Mouse (Mus musculus): ENCODE results near the gene Srrm4.
A peak's percentile ranks its signal among the peaks of the same experiment; 100 is the strongest.

Gene Srrm4

DNA sequence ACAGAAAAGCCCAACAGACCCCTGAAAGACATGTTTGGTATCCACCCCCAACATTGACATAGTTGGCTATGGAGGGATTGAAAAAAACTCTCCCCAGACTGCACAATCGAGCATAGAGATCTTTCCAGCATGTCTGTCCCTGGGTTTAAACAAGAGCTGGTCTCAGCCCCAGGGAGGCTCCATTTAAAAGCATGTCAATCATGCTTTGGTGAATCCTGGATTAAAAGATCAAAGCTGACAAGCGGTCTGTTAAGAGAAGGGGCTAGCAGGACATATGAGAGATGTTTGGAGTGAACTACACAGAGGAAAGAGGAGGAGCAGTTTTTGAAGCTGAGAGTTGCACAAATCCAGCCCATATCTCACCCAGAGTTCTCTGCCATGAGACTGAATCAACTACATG, 38.5 kb downstream of the Srrm4 start:
- DNase-seq (ENCODE audit: low spot score), result peak; percentile 31

DNA sequence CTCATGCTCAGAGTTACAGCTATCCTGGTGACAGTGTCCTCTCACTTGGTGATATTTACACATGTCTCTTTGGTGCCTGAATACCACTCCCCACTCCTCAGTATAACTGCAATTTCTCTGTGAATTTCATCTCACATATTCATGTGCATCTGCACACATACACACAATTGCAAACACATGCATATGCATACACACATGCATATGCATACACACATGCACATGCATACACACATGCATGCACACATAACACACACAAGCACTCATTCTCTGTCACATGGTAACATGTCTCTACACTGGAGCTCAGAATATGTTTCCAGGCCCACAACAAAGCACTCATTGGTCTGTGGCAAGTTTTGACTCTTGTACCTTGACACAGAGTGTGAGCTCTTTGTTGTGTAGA, 39.0 kb downstream of the Srrm4 start:
- no peak for DNase-seq (ENCODE audit: low spot score)

DNA sequence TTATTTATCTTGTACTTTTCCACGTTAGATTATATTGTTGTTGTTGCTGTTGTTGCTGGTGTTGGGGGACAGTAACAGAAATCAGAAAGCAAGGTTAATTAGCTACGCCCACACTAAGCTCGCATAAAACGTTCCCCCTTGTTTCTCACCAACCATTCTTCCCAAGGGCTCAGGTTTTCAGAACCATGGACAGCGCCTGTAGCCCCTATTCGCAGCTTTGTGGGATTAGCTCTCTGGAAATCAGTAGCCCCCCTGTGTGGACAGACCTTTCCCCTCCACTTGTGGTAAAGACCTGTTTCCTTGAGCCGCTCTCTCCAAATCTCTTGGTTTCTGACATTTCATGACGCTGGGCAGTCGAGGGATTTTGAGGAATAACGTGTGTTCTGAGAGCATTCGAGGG, 45.9 kb downstream of the Srrm4 start:
- peak; percentile 64 for DNase-seq (ENCODE audit: low spot score)

DNA sequence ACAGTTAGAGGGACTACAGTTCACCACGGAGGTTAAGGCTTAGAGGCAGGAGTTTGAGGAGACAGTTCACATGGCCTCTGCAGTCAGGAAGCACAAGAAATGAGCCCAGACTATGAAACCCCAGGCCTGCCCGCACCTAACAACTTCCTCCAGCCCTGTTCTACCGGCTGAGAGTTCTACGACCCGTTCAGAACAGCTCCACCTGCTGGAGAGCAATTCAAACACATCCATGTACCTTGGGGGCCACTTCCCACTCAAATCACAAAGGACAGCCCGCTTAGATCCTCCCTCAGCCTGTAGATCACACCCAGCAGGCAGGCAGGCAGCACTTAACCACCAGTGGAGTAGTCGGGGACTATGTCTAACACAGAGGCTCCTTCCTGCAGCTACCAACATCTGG, 49.3 kb downstream of the Srrm4 start:
- DNase-seq (ENCODE audit: low spot score), result no peak

DNA sequence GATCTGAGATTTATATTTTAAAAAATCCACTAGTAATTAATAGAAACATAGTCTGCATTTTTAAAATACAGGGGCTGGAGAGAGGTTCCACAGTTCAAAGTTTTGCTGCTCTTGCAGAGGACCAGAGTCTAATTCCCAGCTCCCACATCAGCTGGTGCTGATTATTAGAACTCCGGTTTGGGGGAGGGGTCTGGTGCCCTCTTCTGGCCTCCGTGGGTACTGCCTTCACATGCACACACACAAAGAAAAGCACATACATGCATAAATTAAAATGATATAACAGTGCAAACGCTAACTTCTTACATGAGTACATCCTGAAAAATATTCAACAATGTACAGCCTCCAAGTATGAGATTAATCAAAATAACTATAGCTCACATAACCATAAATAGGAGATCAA, 50.5 kb downstream of the Srrm4 start:
- DNase-seq (ENCODE audit: low spot score), result no peak

DNA sequence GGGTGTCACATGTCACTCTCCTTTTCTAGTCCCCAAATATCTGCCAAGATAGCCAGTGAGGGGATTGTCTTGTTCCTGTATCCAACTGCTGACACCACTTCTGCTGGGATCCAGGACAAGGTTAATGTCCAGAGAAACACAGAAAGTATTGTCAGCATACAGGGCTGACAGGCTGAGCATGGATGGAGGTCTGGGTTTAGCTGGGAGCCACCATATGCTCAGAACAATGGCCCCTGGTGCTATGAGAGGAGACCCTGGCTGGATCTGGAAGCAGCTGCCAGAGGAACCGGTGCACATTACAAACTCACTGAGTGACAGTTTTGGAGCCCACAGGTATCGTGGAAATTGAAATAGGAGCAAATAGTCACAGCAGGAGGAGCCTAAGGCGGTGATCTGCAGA, 52.3 kb downstream of the Srrm4 start:
- peak; percentile 37 for DNase-seq (ENCODE audit: low spot score)

DNA sequence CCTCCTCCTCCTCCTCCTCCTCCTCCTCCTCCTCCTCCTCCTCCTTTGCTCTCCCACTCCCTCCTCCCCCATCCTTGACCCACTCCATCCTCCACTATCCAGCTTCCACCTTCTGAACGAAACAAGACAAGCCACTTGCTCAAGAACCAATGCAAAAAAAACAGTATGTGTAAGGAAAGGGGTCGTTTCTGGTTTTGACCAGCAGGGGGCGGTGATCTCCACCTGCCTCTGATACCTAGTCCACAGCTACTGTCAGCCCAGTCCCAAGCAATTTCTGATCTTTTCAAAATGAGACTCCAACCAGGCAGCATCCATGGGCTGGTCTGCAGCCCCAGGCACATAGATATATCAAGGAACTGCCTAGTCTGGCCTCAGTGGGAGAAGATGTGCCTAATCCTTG, 53.1 kb downstream of the Srrm4 start:
- peak; percentile 63 for DNase-seq (ENCODE audit: low spot score)

DNA sequence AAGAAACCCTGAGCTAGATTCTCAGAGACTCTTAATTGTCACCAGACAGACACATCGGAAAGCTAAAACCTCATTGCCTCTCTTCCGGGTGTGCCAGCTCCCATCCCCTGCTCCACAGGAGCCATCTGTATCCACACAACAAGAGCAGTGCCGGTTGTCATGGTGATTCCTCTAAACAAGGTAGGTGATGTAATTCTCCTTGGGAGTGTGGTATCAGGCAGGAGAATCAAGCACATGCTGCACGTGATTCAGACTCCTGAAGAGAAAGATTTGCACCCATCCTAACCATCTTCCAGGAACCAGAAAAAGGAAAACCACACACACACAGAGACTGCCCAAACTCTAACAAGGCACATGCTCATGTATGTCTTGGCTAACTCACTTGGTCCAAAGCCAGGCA, 65.3 kb downstream of the Srrm4 start:
- peak; percentile 42 for DNase-seq (ENCODE audit: low spot score)

DNA sequence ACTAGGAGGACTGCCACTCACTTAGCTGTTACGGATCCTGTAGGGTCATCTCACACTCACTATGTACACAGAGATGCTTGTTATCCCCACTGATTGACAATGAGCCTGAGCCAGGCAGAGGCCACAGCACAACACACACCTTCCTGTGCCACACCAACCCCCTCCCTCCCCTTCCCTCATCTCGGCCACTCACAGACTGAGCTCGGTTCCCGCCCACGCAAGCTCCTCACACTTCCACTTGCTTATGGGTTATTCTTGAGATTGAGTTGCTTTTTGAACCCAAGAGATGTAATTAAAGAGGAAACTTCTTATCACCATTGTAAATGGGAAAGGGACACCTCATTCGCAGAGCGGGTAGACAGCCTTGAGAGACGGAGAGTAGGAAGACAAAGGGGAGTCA, 66.3 kb downstream of the Srrm4 start:
- no peak for DNase-seq (ENCODE audit: low spot score)

DNA sequence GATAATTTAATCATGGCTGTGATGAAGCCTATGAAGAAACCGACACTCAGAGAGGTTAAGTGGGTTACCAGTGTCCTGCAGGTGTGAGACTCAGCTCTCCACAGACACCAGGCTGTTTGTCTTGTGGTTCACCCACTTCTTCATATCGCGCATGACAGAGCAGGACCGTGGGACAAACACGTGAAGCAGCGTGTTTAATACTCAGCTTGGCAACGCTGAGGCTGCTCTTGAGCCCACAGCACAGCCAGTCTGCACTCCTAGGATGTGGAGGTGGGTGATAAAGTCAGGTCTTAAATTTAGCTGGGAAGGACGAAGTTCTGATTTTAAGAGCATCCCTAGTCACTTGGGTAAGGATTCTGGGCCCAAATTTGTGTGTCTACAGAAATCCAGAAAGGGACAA, 68.1 kb downstream of the Srrm4 start:
- DNase-seq (ENCODE audit: low spot score), result no peak

DNA sequence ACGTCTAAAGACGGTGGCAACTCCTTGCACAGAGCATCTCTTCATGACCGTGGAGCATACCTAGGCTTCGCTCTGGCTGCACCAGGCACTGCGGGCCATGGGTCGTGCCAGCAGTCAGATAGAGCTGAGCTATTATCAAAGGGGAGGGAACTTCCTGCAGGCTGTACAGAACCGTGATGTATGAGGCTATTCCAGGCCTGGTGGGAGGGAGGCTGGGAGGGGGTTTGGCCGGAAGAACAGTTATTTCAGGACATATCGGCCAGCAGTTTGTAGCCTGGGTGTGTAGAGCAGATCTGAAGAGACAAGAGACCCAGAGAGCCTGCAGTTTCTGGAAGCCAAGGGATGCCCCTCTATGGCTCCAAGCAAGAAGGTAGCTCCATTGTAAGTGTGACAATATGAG, 68.5 kb downstream of the Srrm4 start:
- DNase-seq (ENCODE audit: low spot score), result no peak

DNA sequence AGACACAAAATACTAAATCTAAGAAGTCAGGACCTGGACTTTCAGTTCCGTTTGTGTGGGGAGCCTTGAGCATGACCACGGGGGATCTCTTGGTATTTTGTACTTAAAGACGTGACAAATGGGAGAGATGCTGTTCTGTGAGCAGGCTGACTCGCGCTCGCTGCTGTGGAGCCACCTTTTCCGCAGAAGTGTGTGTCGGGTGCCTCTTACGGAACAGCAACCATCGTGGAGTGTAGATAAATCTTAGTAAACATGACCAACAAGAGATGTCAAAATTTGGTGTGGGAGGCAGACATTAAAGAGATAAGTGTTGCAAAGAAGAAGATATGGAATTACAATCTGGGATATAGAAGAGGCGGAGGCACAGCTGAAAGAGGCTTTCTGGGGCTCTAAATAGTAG, 69.3 kb downstream of the Srrm4 start:
- DNase-seq (ENCODE audit: low spot score), result no peak

DNA sequence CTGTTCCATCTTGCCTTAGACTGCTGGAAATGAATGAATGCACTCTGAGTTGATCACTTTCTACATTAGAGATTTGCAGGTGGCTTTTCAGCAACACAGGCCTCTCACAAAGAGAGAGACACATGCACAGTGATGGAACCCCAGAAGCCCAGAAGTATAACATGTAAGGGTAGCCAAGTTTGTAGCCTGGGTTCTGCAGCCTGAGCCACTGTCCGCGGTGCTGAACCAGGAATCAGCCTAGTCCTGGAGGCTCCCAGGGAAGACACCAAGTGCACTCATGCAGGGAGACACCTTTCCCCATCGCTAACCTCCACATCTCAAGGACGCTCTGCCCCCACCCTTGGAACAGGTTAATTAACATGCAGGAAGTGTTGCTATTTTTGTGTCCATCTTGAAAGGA, 73.6 kb downstream of the Srrm4 start:
- peak; percentile 54 for DNase-seq (ENCODE audit: low spot score)

DNA sequence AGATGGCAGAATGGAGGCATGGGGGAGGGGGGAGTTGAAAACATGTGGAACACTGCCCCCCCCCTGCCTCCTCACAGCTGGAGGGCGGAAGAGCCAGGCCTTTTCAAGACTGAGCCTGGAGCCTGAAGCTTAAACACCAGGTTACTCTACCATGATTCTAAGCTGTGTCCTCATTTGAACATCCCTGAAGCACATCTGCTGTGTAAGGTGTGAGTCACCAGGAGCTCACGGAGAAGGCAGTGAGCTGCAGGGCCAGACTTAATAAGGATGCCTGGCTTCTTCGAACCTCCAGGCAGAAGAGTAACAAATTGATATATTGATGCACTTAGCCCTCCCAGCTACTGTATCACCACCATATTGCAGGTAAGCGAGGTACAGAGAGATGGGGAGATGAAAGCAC, 79.5 kb downstream of the Srrm4 start:
- no peak for DNase-seq (ENCODE audit: low spot score)

DNA sequence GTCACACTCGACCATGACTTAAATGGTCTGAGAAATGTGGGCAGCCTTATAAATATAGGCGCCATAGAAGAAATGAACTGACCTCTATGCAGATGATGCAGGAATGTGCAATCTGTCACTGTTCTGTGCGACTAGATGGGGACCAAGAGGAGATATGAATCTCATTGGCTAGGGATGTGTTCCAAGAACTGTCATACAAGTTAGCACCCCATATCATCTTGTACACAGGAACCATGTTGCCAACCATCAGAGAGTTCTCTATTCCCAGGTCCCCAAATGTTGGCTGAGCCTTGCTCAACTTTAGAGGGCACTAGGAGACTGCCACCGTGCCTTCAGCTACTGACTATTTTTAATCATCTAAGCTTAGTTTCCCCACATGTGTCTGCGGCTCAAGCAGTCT, 81.4 kb downstream of the Srrm4 start:
- no peak for DNase-seq (ENCODE audit: low spot score)

DNA sequence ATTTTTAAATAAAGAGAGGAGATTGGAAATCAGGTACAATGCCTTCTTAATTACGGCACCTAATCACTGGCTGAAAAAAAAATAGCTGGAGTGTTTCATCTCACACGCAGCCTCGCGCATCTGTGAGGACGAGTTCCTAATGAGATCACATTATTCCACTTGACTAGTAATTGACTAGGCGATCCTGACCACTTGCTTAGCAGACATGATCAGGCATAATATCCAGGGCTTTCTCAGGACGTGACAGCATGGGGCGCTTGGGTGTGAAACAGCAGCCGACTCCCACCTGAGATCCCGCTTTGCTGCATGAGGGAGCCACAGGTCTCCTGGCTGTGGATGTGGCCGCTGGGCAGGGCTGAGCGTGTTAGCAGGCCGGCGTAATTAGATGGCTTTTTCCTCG, 90.3 kb downstream of the Srrm4 start:
- peak; percentile 81 for DNase-seq (ENCODE audit: low spot score)

DNA sequence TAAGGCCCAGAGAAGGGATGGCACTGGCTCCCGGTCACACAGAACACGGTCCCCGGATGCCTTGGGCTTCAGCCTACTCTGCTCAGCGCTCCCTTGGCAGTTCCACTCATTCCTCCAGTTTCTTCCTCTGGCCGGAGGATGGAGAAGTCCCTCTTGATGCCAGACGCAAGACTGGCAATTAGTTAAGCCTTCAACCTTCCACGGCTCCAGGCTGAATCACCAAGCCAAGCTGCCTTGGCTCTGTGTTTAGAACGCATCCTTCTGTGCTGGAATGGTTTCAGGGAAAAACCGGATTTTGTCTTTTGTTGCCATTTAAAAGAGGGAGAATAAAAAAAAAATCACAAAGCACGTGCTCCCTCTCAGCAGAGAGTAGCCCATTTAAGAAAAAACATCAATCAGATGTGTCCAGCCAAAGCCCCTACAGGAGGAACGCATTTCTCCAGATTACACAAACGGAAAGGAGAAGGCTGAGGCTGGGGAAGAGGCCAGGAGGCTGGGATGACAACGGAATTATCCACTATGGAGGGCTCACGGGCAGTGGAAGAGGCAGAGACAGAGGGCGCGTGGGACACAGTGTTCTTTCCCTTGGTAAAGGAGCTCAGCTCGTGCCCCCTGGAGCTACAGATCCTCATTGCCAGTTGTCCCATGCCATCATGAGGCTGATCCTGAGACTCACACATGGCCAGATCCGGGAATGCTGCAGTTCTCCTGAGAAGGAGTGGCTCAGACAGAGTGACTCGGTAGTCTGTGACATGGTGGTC, 92.6 kb downstream of the Srrm4 start:
- no peak for DNase-seq (ENCODE audit: low spot score)

DNA sequence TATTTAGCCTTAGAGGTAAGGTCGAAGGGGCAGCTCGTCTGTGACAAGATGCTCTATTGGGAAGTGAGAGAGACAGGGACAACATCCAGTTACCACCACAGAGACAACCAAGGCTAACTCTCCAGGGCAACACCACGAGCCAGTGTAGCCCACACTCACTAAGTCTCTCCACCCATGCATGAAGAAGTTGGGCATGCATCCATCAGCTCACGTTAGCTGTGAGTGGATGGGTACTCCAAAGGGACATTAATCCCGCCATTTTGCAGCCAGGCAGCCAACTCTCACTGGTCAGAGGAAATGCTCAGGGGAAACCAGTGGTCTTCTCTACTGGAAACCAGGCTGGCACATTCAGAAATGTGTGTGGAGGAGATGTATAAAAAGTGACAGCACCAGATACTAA, 93.8 kb downstream of the Srrm4 start:
- peak; percentile 50 for DNase-seq (ENCODE audit: low spot score)

DNA sequence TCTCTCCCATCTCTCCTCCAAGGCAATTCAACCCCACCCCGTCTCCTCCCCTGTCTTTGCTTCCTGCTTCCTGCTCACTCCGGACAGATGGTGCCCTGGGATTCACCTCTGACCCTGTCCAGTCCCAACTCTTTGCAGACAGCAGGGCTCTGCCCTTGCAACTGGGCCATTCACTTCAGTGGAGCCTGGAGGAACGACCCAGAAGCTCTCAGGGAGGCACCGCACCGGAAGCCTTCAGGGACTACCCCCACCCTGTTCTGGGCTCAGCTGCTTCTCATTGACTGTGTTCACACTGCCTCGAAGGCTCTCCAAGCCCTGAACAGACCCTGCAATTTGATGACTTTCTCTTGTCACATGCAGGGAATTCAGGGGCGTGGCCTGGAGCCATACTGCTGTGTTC, 94.4 kb downstream of the Srrm4 start:
- DNase-seq (ENCODE audit: low spot score), result peak; percentile 42

DNA sequence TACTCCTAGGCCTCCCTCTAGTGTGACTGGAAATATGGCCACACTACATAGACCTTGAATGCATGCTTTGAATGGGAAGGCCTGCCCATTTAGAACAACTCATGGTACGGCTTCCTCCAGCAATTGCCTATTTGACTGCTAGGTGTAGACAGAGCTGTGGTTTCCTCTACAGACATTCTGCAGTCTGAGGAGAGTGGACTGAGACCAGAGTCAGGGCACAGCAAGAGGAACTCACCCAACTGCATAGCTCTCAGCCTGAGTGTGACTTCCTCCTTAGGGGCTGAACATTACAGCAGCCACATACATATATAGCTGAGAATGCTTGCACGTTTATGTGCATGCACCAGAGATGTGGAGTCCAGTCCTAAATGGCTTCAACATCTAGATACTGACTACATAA, 94.9 kb downstream of the Srrm4 start:
- no peak for DNase-seq (ENCODE audit: low spot score)

DNA sequence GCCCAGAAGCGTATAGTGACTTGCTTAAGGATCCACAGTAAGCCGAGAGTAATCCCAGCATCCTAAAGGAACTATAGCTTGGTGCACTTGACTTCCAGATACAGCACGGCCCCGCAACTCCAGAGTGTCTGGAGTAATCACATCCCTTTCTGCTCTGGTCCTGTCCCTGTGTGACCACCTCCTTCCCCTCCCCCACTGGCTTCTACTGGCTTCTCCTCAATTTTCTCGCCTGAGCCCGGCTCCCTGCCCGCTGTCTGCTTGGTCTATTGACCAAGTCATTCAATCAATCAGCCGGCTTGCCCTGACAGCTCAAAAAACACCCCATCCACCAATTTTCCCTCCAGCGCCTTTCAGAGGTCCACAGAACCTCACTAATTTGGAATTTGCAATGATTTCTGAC, 96.2 kb downstream of the Srrm4 start:
- DNase-seq (ENCODE audit: low spot score), result no peak

DNA sequence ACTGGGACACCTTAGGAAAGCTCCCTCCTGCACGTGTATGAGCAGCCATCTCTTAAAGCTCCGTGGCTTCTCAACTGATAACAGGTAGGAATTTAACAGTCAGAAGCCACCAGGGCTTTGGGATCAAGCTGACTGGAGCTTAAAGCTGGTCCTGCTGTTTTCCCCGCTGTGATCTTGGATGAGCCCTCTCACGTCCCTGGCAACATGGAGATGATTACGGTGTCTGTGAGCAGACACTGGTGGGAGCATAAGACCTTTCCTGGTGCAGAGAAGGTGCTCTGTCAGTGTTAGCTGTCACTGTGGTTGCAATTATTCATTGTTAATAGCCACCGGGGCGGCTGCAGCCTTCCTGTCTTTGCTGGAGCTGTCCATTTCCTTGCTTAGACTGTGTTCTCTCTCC, 97.2 kb downstream of the Srrm4 start:
- DNase-seq (ENCODE audit: low spot score), result no peak

DNA sequence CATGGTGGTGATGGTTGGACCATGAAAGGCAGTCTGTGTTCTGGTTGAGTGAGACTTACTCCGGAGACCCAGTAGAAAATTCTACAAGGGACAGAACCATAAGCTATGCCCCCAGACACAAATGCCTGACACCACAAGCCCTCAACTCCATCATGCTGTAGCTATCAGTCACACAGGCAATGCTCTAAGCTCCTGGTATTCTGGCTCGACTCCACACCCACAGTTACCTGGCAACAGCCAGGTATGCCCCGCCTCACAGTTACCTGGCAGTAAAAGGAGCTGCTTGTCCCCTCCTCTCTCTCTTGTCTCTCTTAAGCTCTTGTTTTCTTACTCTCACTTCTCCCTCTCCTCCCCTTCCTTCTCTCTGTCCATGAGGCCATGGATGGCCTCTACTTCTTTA, 98.9 kb downstream of the Srrm4 start:
- DNase-seq (ENCODE audit: low spot score), result no peak

DNA sequence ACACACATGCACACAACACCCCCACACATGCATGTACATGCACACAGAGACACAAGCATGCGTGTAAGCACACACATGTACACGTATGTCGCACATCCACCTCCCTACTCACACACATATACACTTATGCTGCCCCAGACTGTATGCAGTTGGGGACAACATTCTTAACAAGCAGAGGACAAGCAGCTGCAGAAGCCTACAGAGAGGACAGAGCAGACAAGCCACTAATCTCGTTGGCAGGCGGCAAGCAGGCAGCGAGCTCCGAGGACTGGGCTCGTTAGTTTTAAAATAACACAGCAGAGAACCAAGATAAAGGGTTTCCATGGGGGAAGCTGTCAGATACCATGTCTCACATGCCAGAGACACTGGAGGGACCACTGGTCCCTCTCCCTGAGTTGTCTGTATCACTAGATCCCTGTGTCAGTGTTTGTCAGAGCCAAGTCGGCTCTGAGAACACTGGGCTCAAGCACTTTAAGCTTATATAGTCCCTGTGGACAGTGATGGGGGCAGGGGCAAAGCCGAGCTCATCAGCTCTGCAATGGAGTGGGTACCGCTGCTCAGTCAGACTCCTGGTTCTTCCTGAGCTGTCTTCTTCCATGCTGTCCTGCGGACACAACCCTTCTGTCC, 99.7 kb downstream of the Srrm4 start:
- no peak for DNase-seq (ENCODE audit: low spot score)

All from retina, embryonic 14.5 days (tissue).